Mouse (Mus musculus): ENCODE measurements at regions not wholly inside any gene's neighbourhood (a gene's known extent, or its start where the extent isn't known, plus 50 kb on each side); places are given as distances from the start of the nearest gene placed in this dataset.

DNA sequence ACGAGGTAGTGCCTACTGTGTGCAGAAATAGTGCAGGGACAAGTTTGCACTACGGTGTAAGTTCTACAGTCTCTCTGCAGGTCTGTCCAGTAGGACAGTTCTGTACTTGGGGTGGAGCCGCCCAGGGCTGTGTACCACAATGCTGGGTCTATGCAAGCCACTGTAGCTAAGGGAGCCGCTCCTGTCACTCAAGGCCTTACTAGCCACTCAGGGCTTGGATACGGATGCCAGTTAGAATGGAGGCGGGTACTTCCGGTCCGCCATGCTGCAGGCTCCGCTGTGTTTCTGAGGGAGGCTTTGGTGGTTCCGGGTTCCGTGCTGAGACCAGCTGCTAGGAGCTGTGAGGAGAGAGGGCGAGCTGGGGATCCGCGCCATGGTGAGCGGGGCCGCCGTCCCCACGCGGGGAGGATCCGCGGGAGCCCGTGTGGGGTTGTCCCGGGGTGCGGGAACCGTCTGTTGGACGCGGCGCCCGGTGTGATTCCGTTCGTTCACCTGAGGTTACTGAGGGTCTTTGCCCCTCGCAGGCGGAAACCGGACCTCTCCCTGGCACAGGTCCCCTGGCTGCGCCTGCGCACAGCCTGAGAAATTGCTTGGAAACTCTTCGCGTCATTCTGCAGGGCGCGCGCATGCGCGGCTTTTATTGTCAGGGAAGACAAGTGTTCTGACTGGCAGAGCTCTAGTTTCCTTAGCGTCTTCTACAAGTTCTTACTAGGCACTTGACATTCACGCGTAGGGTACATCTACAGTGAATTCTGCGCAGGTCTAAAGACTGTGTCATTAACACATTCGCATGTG is 51.0 kb upstream of the Zfp873 start:
- peak; percentile 99 for ATAC-seq (replicated peaks; ENCODE audit: poor library complexity)
